Mouse (Mus musculus) R1 (cell line): ENCODE data around the gene Klhl21.

Source experiments
- DNase-seq: peaks from one replicate; pipeline ENCODE4 v3.0.0-alpha.2; 2018; ENCODE audit warnings: low read depth, low spot score

Klhl21 gene

GRCm38 (mm10) chr4:152008622-152009075, at the start of gene Klhl21:
Gene Klhl21, plus strand, starts transcription at chr4:152008803.
- peak; percentile 95 for DNase-seq

- no peak for DNase-seq
Observed at GRCm38 (mm10) chr4:151959849-151960512, 48.6 kb upstream of the Klhl21 start.

- DNase-seq: no peak
Observed at GRCm38 (mm10) chr4:151960513-151960854, 48.1 kb upstream of the Klhl21 start.

- DNase-seq: no peak
Observed at GRCm38 (mm10) chr4:151962817-151963216, 45.8 kb upstream of the Klhl21 start.

GRCm38 (mm10) chr4:151968204-151968921, 40.2 kb upstream of the Klhl21 start:
- no peak for DNase-seq

GRCm38 (mm10) chr4:151972221-151972967, 36.2 kb upstream of the Klhl21 start:
- peak; percentile 75 for DNase-seq

GRCm38 (mm10) chr4:151975441-151975840, 33.2 kb upstream of the Klhl21 start:
- DNase-seq: peak; percentile 65

- peak; percentile 88 for DNase-seq
Observed at GRCm38 (mm10) chr4:151977748-151978147, 30.9 kb upstream of the Klhl21 start.

GRCm38 (mm10) chr4:151980699-151981098, 27.9 kb upstream of the Klhl21 start:
- peak; percentile 63 for DNase-seq

GRCm38 (mm10) chr4:151981363-151981762, 27.2 kb upstream of the Klhl21 start:
- peak; percentile 81 for DNase-seq

- DNase-seq: no peak
Observed at GRCm38 (mm10) chr4:151983043-151983442, 25.6 kb upstream of the Klhl21 start.

- no peak for DNase-seq
Observed at GRCm38 (mm10) chr4:151983560-151983959, 25.0 kb upstream of the Klhl21 start.

GRCm38 (mm10) chr4:151985886-151986285, 22.7 kb upstream of the Klhl21 start:
- DNase-seq: no peak

GRCm38 (mm10) chr4:151986650-151987049, 22.0 kb upstream of the Klhl21 start:
- no peak for DNase-seq

- no peak for DNase-seq
Observed at GRCm38 (mm10) chr4:151988014-151988341, 20.6 kb upstream of the Klhl21 start.

GRCm38 (mm10) chr4:151988342-151989109, 20.1 kb upstream of the Klhl21 start, which contains the start of gene Thap3:
Gene Thap3, minus strand, starts transcription at chr4:151988997.
- peak; percentile 81 for DNase-seq

- DNase-seq: no peak
Observed at GRCm38 (mm10) chr4:151989110-151989488, 19.5 kb upstream of the Klhl21 start.

GRCm38 (mm10) chr4:151992091-151992490, 16.5 kb upstream of the Klhl21 start:
- DNase-seq: no peak

GRCm38 (mm10) chr4:151993035-151993434, 15.6 kb upstream of the Klhl21 start:
- no peak for DNase-seq

- no peak for DNase-seq
Observed at GRCm38 (mm10) chr4:151994228-151995171, 14.1 kb upstream of the Klhl21 start.
